Mouse (Mus musculus): ENCODE measurements around the gene Vps26c. TPM values are rescaled to one million over a fixed set of nuclear protein-coding genes. Genes with fewer than 3 reads are reported as not detected.

Vps26c gene
- total RNA-seq, 2 experiments from 2014 or later = 32.9 to 35.5 TPM

DNA sequence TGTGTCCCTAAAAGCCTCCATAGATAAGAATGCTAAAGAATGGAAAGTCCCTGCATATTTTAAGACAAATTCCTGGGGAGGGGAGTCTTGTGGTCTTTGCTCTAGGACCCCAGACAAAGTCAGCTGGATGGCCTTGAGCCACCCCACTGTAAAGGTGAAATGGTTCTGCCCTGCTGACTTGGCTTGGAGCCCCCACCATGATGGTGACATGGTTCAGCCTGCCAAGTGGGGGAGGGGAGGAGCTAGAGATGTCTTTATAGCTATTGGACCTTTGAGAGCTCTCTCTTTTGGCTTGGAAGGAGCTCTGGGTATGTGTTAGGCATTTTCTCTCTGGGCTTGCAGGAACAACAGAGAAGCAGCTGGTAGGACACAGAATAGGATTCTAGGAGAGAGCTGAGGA is 25.3 kb upstream of the Vps26c start:
- no peak for DNase-seq (ENCODE audit: low spot score in 2 of 2)

DNA sequence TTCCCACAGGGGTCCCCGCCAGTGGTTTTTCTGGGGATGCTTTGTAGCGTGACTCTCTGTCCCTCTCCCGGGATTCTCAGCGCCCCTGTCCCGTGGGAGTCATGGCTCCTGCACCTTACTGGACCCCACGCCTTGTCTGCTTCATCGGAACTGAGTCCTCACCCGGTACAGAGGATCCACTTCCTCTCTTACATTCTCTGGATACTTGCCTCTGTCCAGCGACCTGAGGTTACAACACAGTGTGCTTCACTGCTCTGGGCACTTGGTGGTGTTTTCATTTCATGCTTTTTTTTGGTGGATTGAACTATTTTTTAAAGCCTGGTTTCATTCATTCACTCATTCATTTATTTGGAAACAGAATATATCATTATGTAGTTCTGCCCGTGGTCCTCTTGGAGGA is 23.2 kb upstream of the Vps26c start:
- no peak for DNase-seq (ENCODE audit: low spot score in 2 of 2)

DNA sequence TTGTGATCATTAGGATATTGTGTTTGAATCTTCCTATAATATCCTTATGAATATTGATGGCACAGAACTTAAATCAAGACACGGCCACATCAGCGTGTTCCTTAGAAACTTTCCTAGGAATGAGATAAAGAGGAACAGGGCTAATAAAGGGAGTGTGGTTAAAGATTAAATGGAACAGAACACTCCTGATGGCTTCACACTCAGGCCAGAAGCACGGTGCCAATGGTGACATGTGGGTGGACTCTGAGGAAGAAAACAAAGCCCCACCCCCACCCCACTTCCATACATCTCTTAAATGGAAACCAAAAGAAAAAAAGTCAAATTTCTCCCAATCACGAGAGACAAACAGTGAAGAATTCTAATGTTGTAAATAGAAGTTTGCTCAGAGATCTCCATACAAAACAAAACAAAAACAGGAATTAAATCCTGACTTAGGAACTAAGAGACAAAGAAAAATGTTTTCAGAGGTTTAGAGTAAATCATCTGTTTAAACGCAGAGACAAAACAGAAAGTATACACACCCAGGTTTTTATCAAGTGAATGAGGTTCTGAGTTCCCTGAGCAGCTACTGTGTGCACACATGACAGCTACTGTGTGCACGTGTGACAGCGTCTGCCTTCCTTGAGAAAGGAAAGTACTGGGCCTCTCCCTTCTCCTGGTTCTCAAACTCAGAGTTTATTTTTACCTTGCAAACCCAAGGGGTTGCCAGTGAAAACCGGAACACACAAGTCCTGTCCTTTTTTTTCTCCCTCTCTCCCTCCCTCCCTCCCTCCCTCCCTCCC is 19.3 kb upstream of the Vps26c start:
- DNase-seq (ENCODE audit: low spot score in 2 of 2) = no peak

DNA sequence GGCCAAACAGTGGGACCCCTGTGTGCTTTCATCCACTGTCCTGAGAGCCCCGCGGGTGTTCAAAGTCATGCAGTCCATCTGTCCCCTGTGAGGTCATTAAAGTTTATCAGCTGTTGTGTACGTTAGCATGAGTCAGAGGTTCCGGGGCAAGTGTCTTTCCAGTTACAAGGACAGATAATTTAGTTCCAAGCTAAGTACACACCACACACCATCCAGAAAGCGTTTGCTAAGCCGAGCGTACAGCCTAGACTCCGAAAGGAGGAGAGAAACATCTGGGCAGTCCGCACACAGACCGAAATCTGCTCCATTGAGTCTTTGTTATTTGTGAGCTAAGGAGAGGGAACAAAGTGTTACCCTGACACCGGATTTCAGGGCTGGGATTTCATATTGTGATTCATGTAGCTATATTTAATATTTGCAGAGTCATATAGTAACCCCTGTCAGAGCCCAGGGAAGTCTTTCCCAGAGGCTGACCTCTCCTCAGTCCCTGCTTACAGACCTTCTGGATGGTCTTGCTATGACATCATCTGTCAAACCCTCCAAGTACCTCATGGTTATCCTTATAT is 18.0 kb upstream of the Vps26c start:
- no peak for DNase-seq (ENCODE audit: low spot score in 2 of 2)

DNA sequence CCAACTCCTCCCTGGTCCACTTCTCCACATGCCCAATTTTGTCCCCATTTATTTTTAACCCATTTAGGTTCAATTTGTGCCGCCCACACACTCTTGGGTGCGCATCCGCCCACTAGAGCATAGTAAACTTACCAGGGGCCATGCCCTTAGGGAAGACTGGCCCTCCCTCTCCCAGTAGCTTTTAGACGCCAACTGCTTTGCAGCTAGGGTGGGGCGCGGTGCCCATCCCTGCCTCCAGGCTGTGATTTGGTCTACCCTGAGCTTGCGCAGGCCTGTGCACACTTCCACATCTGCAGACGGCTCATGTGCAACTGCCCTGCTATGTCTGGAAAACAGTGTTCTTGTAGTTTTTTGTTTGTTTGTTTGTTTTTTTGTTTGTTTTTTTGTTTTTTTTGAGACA is 16.3 kb upstream of the Vps26c start:
- no peak for DNase-seq (ENCODE audit: low spot score in 2 of 2)

DNA sequence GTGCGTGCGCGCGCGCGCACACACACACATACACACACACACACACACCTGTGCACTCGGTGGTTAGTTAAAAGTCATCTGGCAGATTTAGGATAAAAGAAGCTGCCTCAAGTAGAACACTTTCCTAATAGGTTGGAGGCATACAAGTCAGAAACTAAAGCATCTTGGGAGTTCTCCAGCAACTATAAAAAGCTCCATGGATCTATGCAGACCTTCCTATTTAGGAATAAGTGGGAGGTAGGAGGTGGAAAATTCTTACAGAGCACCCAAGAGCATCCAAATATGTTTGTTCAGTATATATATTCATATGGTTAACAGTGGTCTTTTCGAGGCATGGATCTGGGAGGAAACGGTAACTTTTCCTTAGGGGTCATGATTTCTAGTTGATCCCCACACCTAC is 13.5 kb upstream of the Vps26c start:
- DNase-seq (ENCODE audit: low spot score in 2 of 2) = no peak

DNA sequence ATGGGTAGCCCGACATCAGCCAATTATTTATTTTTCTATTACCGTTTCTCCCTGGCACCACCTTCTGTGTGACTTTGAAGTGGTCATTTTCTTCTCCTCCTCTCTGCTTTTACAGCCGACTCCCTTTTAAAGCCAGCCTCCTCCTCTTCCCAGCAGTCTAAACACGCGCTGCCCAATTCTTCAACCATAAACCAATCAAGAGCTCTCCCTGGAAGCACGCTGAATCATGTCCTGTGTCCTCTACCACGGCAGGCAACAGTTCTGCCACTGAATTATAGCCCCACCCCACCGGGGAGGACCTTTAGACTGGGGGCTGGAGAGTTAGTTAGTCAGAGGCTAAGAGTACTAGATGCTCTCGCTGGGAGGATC is 10.5 kb upstream of the Vps26c start:
- DNase-seq (ENCODE audit: low spot score in 2 of 2) = no peak

DNA sequence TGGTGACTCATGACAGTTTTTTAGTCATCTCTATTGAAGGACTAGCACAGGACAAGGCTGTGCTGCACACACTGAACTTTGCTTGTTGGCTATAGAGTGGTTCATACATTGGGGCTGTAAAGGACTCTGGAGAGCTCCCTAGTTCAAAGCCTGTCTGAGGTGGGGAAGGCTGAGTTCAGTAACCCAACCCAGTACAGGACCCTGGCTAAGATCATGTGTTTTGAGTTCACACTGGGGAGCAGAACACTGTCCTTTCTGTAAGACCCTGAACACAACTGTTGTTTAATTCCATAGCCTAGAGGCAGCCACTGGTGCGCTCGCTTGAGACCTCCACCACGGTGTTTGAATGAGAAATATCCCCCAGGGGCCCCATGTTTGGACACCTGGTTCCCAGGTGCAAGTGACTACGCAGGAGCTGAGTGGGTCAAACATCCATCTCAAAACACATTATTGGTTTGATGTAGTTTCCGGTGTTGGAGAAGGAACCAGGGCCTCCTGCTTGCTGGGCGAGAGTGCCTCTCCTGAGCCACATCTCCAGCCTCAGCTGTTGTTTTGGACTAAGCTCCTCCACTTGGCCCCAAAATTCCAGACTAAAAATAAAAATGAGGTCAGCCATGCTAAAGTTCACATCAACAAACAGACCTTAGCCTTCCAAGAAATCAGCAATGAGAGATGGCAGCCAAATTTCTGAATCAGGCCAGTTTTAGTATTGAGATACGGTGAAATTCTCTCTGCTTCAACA is 10.0 kb upstream of the Vps26c start:
- no peak for DNase-seq (ENCODE audit: low spot score in 2 of 2)

DNA sequence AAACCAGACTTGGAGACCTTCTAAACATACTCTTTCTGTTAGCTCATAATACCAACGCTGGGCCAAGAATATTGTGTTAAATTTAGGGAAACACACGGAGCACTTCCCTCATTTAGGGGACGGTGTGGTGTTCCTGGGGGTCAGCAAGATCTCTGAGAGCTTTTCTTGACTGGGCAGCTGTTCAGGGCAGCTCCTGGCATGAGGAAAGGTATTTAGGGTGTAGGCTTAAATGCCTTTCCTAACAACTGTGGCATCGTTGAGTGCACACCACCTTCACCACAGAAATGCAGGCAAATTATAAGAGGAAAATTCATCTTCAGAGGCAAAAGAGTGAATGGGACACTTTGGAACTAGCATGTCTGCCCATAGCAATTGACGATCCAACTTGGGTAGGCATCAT is 9.1 kb upstream of the Vps26c start:
- DNase-seq (ENCODE audit: low spot score in 2 of 2) = no peak

DNA sequence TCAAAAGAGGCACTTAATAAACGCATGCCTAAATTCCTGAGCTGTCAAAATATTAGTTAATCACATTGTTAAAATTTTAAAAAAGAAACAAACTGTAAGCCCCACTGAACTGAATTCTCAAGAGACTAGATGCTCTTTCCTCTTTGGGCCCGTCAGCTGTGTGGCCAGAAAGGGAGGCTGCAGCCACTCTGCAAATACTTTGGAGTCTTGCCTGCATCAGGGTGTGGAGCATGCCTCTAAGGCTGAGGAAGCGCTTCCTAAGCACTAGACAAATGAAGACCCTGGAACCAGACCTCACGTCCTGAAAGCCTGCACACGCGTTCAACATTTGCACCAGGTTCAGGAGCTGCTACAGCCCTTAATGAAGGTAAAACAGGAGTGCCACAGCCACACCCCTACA is 7.0 kb upstream of the Vps26c start:
- DNase-seq (ENCODE audit: low spot score in 2 of 2) = no peak

DNA sequence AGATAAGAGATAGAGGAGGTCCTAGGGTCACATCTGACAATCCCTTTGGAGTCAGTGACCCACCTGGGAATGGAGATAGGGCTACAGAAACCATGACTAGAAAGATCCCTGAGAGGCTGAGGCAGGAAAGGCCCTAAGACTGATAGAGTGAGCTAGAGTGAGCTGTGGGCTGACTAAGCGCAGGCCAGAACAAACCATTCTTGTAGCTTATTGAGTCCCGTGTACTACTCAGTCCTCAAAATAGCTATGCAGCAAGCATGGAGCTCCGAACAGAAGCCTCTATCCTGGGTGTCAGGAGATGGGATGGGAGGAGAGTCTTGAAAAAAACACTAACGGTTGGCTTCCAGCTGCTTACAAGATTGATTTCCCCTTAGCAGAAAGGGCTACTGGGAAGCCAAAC is 4.6 kb upstream of the Vps26c start:
- no peak for DNase-seq (ENCODE audit: low spot score in 2 of 2)

DNA sequence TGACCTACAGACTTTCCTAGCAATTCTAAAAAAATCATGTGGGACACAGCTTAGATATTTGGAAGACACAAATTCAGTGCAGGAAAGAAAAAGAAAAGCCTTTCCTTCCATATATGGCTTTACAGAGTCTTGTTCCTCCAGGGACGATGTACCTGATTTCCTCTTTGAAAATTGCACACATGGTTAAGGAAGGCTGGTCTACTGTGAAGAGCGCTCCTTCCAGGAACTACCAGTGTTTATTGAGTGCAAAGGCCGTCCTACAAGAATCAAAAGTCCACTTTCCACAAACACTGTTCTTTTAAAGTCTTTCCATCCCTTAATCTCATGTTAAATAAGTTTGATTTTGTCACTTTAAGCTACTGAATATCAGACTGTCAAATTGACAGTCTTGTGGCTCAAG is 916 bp upstream of the Vps26c start:
- no peak for DNase-seq (ENCODE audit: low spot score in 2 of 2)

DNA sequence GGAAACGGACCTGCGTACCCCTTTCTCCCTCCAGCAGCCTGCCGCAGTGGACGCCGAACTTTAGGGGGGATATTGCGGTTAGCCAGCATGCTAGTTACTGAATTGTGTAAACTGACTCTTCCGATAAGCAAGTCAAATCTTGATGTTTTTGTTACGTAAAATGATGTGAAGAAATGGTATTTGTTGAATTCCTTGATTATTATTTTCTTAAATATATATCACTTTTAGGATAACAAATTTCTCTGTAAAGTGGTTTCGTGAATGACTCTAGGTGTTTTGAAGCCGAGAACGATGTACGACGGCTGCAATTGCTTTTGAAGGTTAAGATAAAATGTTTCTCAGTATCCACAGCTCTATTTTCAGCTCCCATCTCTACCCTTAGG is 513 bp upstream of the Vps26c start:
- no peak for DNase-seq (ENCODE audit: low spot score in 2 of 2)

DNA sequence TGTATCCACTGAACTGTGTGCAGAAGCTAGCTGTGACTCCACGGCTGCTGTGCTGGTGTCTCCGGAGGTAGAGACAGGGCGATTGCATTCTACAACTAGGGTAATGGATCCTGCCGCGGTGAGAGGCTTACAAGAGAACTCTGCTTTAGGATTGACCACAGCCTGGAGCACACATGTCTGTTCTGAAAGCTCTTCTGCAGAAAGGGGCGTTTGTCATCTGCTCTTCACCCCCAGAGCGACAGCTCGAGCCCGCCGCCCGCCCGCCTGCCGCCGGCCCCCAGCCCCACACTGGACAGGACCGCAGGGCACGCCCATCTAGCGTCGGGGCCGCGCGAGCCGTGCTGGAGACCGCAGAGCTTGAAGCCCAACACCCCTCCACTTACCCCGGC is 681 bp downstream of the Vps26c start:
- DNase-seq (ENCODE audit: low spot score in 2 of 2) = peak in 1 of 2 experiments; percentile 14

DNA sequence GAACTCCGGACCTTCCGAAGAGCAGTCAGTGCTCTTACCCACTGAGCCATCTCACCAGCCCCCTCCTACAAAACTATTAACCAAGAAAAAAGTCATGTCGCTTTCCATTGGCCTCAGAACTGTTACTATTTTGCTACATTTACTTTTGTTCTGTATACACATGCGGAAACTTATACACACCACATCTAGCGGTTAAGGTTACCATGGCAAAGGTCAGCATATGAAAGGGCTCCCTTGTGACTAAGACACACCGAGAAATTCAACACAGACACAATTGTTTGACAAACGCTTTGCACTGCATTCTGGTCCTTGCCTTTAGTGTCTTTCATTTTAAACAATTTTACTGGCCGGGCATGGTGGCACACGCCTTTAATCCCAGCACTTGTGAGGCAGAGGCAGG is 1.9 kb downstream of the Vps26c start:
- DNase-seq (ENCODE audit: low spot score in 2 of 2) = no peak

DNA sequence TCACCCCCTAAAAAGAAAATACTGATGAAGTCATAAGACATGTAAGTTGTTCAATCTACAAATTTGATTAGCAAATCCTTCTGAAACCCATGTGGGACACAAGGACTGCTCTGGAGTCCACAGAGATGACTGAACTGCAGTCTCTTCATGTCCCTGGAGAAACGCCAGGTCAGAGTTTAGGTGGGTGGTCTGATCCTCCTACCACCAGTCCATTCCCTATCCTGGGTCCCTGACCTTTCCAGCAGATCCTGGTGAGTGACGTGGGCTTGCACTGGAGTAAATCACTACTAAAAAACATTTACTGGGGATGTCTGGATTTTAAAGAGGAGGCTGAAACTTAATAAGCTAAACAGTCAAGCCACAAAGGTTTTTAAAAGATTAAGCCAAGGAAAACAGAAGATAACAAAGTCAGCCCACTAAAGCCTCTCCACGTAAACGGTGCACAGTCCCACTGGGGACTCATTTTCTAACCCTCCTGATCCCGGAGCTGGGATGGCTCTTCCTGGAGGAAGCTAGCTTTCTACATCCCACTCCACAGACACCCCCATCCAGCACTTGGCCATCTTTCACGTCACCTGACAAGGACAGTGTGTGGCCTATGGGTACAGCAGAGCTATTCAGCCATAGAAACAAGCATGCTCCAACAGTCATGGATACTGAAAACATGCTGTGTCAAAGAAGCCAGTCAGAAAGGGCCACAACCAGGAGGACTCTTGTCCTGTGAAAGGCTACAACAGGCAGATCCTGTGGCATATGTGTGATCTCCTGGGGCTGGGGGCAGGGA is 2.8 kb downstream of the Vps26c start:
- no peak for DNase-seq (ENCODE audit: low spot score in 2 of 2)

DNA sequence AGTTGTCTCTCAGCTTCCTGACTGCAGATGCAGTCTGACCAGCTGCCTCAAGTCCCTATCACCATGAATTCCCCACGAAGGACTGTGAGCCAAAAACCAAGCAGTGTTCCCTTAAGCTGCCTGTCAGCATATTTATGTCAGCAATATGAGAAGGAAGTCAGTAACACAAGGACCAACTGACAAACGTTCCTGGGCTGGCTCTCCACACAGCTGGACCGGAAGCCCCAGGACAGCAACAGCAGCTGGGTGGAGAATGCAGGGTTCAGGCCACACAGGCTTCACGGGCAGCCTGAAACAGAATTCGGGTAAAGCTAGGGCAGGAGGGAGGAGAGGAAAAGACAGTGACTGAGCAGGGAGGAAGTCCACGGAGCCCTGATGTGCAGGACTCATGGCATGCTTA is 7.6 kb downstream of the Vps26c start:
- no peak for DNase-seq (ENCODE audit: low spot score in 2 of 2)

DNA sequence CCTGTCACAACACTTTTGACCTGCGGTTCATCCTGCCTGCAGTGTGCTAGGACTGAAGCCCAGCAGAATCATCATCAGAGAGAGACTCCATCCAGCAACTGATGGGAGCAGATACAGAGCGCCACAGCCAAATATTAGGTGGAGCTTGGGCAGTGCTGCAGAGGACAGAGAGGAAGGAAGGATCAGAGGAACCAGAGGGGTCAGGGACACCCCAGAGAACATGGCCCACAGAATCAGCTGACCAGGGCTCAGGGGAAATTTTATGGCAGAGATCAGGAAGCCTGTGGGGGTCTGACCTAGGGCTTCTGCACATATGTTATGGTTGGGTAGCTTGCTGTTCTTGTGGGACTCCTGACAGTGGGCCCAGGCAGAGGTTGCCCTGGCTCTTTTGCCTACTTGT is 9.0 kb downstream of the Vps26c start:
- no peak for DNase-seq (ENCODE audit: low spot score in 2 of 2)

DNA sequence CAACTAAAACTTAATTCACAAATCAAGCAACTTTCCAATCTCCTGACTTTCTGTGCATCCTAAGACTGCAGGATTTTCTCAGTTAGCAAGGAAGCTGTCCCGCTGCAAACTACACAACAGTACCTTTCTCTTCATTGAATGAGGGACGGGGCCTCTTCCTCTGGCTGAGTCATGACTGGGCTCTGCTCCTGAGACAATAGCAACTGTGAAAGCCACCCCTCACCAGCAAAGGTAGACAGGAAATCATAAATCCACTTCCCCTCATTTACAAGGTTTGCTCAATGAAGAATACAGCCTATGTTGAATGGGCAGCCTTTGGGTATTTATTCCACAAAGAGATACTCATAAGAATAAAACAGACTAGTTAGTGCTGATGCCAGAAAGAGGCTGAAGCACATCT is 16.6 kb downstream of the Vps26c start:
- no peak for DNase-seq (ENCODE audit: low spot score in 2 of 2)

DNA sequence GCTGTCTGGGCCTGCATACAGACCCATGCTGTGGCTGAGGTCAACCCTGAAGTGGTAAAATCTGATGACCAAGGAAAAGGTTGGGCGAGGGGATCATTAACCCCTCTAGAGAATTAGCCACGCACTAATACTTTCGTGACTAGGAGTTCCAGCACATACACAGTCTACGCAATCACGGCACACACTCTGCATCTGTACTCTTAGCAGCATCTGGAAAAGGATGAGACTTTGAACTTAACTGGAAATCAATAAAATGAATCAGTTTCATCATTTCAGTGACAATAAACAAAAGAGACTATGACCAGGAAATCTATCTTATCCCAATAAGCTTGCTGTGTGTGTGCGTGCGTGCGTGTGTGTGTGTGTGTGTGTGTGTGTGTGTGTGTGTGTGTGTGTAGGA is 17.9 kb downstream of the Vps26c start:
- no peak for DNase-seq (ENCODE audit: low spot score in 2 of 2)

DNA sequence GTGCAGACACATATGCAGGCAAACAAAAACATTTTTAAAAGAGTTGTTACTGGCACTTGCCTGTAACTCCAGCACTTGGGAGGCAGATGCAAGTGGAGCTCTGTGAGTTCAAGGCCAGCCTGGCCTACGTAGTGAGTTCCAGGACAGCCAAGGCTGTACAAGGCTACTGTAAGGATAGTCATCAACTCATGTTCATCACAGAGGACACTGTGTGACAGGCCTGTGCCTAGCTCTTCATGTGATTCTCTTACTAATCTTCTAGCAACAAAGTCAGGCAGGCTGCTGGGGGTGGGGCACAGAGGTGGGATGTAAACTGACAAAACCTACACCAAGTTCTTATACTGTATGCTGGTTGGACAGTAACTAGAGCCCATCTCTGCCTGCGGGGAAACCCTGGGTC is 19.6 kb downstream of the Vps26c start:
- no peak for DNase-seq (ENCODE audit: low spot score in 2 of 2)

DNA sequence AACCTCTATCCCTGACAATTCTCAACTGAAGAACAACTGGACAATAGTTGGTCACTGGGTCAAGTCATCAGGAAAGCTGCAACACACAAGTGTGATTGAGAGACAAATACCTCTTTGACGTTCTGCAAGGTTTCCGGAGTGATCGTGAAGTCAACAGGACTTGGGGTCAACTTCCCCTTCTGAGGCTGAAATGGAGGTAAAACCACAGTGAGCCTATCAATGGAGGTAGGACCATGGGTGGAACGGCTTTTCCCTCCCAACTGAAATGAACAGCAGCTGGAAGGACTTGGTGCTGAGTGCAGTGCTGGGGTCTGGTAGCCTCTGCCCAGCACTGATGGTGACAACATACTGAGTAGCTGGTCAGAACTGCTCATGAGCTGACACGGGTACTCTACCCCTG is 22.4 kb downstream of the Vps26c start:
- no peak for DNase-seq (ENCODE audit: low spot score in 2 of 2)
